Mouse (Mus musculus): ENCODE measurements around the gene Card14.

DNA sequence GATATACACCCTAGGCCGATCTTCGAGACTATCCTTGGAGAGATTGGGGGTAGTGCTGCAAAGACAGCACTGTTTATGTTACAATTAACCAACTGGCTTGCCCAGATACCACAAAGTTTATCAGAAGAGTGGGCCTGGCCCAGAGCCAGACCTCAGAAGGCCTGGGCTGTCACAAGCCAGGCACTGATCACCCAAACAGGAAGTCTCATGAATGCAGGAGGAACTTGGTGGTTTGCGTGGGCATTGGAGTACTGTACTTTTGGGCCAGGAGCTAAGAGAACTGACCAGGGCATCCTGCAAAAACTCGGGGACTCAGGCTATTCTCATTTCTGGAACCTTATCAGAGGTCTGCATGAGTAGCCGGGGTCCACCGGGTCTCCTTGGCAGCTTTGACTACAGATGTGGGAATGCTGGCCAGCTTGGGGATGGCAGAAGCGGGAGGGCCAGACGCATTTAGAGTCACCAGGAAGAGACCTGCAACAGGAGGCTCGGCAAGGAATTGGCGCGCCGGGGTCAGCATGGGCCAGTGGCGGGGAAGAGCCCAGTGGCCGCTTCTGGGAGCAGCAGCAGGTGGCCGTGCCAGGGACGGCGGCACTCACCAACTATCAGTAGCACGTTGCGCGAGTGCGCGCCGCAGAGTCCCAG, 47.4 kb downstream of the Card14 start:
- TF ChIP-seq CTCF (IDR thresholded peaks at IDR 0.05; ENCODE audit: low read depth) (no peak), EP300 (optimal IDR thresholded peaks at IDR 0.05) (no peak)
